Mouse (Mus musculus): ENCODE data around the gene Hvcn1. TPM values are rescaled to one million over a fixed set of nuclear protein-coding genes. Genes with fewer than 3 reads are reported as not detected.
A peak's percentile ranks its signal among the peaks of the same experiment; 100 is the strongest.

The Hvcn1 gene
- polyA plus RNA-seq, 1 experiment from 2014 or later, result 1.6 TPM

- Histone ChIP-seq H3K4me2 (replicated peaks) (no peak overlapping the region), H3K4me1 (peaks cover 15% of the 10 kb centered on the region), H3K9me3 (no peaks in the 10 kb centered on the region), H3K36me3 (no peaks in the 10 kb centered on the region), H3K9ac (replicated peaks) (no peak overlapping the region), H3K27me3 (no peaks in the 10 kb centered on the region), H3K4me3 (no peak overlapping the region), H3K27ac (replicated peaks) (no peak overlapping the region)
- 37% methylated on average over 19 of the region's 19 CpGs for WGBS
- ATAC-seq (replicated peaks), result no peak
Measured at GRCm38 (mm10) chr5:122280827-122281462, 74.3 kb downstream of the Hvcn1 start.

- H3K9ac ChIP-seq (replicated peaks), result no peak overlapping the region
- ATAC-seq (replicated peaks), result no peak
- H3K27me3 ChIP-seq, result no peaks in the 10 kb centered on the region
- H3K9me3 ChIP-seq, result no peaks in the 10 kb centered on the region
- peak overlapping the region; percentile 65 for H3K4me3 ChIP-seq
- 24% methylated on average over 2 of the region's 2 CpGs for WGBS
- no peak overlapping the region for H3K27ac ChIP-seq (replicated peaks)
- H3K4me2 ChIP-seq (replicated peaks), result 0 out of 2 replicates have a peak overlapping the region, but pooled peaks have one; percentile 87
- no peaks in the 10 kb centered on the region for H3K36me3 ChIP-seq
- peaks cover 23% of the 10 kb centered on the region for H3K4me1 ChIP-seq
Measured at GRCm38 (mm10) chr5:122283828-122284182, 77.2 kb downstream of the Hvcn1 start.

GRCm38 (mm10) chr5:122284183-122285028 lies 77.8 kb downstream of the Hvcn1 start, which contains the start of gene Pptc7:
Pptc7 (plus strand) TSS chr5:122284365.
- WGBS, result under 1% methylated on average over 98 of the region's 114 CpGs
- H3K4me2 ChIP-seq (replicated peaks), result peak within 1 kb of the TSS; percentile 87

GRCm38 (mm10) chr5:122285029-122285766 lies 78.6 kb downstream of the Hvcn1 start:
- Histone ChIP-seq H3K9me3 (no peaks in the 10 kb centered on the region), H3K36me3 (0 out of 2 replicates have a peak, but pooled peaks cover 3% of the 10 kb centered on the region), H3K9ac (replicated peaks) (peak overlapping the region; percentile 76), H3K4me2 (replicated peaks) (peak overlapping the region; percentile 87), H3K27ac (replicated peaks) (peak overlapping the region; percentile 87), H3K4me3 (peak overlapping the region; percentile 65), H3K27me3 (no peaks in the 10 kb centered on the region), H3K4me1 (peaks cover 23% of the 10 kb centered on the region)
- WGBS, result under 1% methylated on average over 34 of the region's 34 CpGs
- no peak; the same call in none of the 2 replicates for ATAC-seq (replicated peaks)

More at GRCm38 (mm10) chr5:122284183-122285028, 77.8 kb downstream of the Hvcn1 start, which contains the start of gene Pptc7:
- peak within 1 kb of the TSS; percentile 76 for H3K9ac ChIP-seq (replicated peaks)
- H3K36me3 ChIP-seq, result no peaks in the 10 kb centered on the region
- H3K27ac ChIP-seq (replicated peaks), result peak within 1 kb of the TSS; percentile 87
- no peaks in the 10 kb centered on the region for H3K9me3 ChIP-seq
- peak within 1 kb of the TSS; percentile 65 for H3K4me3 ChIP-seq
- peaks cover 23% of the 10 kb centered on the region for H3K4me1 ChIP-seq
- no peaks in the 10 kb centered on the region for H3K27me3 ChIP-seq
- ATAC-seq (replicated peaks), result peak; percentile 94

- H3K27me3 ChIP-seq, result no peaks in the 10 kb centered on the region
- WGBS, result 52% methylated on average over 7 of the region's 7 CpGs
Measured at GRCm38 (mm10) chr5:122285767-122286150, 79.2 kb downstream of the Hvcn1 start.

GRCm38 (mm10) chr5:122286191-122286590 lies 79.6 kb downstream of the Hvcn1 start:
- no peaks in the 10 kb centered on the region for H3K27me3 ChIP-seq
- H3K4me3 ChIP-seq, result no peak overlapping the region
- H3K4me2 ChIP-seq (replicated peaks), result 0 out of 2 replicates have a peak overlapping the region, but pooled peaks have one; percentile 87
- no peak overlapping the region for H3K9ac ChIP-seq (replicated peaks)
- WGBS, result 86% methylated on average over 10 of the region's 10 CpGs
- H3K9me3 ChIP-seq, result no peaks in the 10 kb centered on the region
- H3K4me1 ChIP-seq, result peaks cover 19% of the 10 kb centered on the region
- no peak overlapping the region for H3K27ac ChIP-seq (replicated peaks)
- no peak for ATAC-seq (replicated peaks)
- 0 out of 2 replicates have a peak, but pooled peaks cover 3% of the 10 kb centered on the region for H3K36me3 ChIP-seq

More at GRCm38 (mm10) chr5:122285767-122286150, 79.2 kb downstream of the Hvcn1 start:
- no peak for ATAC-seq (replicated peaks)
- no peak overlapping the region for H3K27ac ChIP-seq (replicated peaks)
- peak overlapping the region; percentile 76; the same call in 1 of the 2 replicates for H3K9ac ChIP-seq (replicated peaks)
- peaks cover 21% of the 10 kb centered on the region for H3K4me1 ChIP-seq
- H3K4me3 ChIP-seq, result peak overlapping the region; percentile 65
- H3K9me3 ChIP-seq, result no peaks in the 10 kb centered on the region
- H3K36me3 ChIP-seq, result 0 out of 2 replicates have a peak, but pooled peaks cover 3% of the 10 kb centered on the region
- H3K4me2 ChIP-seq (replicated peaks), result peak overlapping the region; percentile 87

- no peak overlapping the region for H3K9ac ChIP-seq (replicated peaks)
- 95% methylated on average over 4 of the region's 4 CpGs for WGBS
- no peaks in the 10 kb centered on the region for H3K27me3 ChIP-seq
- no peak for ATAC-seq (replicated peaks)
- H3K4me3 ChIP-seq, result no peak overlapping the region
- H3K4me2 ChIP-seq (replicated peaks), result no peak overlapping the region
- peaks cover 19% of the 10 kb centered on the region for H3K4me1 ChIP-seq
- H3K9me3 ChIP-seq, result no peaks in the 10 kb centered on the region
- H3K27ac ChIP-seq (replicated peaks), result no peak overlapping the region
- 0 out of 2 replicates have a peak, but pooled peaks cover 3% of the 10 kb centered on the region for H3K36me3 ChIP-seq
Measured at GRCm38 (mm10) chr5:122287026-122287425, 80.4 kb downstream of the Hvcn1 start.

- Histone ChIP-seq H3K9ac (replicated peaks) (no peak overlapping the region), H3K27ac (replicated peaks) (no peak overlapping the region), H3K4me2 (replicated peaks) (no peak overlapping the region), H3K9me3 (no peaks in the 10 kb centered on the region), H3K27me3 (no peaks in the 10 kb centered on the region), H3K4me3 (no peak overlapping the region), H3K36me3 (0 out of 2 replicates have a peak, but pooled peaks cover 3% of the 10 kb centered on the region), H3K4me1 (peaks cover 19% of the 10 kb centered on the region)
- 90% methylated on average over 4 of the region's 4 CpGs for WGBS
- ATAC-seq (replicated peaks), result no peak
Measured at GRCm38 (mm10) chr5:122288147-122288811, 81.7 kb downstream of the Hvcn1 start.

- Histone ChIP-seq H3K36me3 (0 out of 2 replicates have a peak, but pooled peaks cover 3% of the 10 kb centered on the region), H3K27me3 (no peaks in the 10 kb centered on the region), H3K9ac (replicated peaks) (no peak overlapping the region), H3K27ac (replicated peaks) (no peak overlapping the region), H3K9me3 (no peaks in the 10 kb centered on the region), H3K4me1 (peaks cover 24% of the 10 kb centered on the region), H3K4me2 (replicated peaks) (no peak overlapping the region), H3K4me3 (no peak overlapping the region)
- 66% methylated on average over 6 of the region's 6 CpGs for WGBS
- no peak for ATAC-seq (replicated peaks)
Measured at GRCm38 (mm10) chr5:122291149-122291548, 84.5 kb downstream of the Hvcn1 start.

Data from forebrain, embryonic 15.5 days (tissue).